Mouse (Mus musculus) urinary bladder, postnatal 4 days (tissue): ENCODE results near the gene Kcnd2.
"Not testable (repeated sequence)": the region's sequence is repeated elsewhere in the genome, so short reads cannot be mapped to it uniquely, and the experiment has no call there.

Source experiments
- DNase-seq, 2 experiments: peaks; one replicate each; pipeline ENCODE4 v3.0.0; 2021 to 2022; ENCODE audit warnings: low spot score in 2 of 2

Gene Kcnd2

DNA sequence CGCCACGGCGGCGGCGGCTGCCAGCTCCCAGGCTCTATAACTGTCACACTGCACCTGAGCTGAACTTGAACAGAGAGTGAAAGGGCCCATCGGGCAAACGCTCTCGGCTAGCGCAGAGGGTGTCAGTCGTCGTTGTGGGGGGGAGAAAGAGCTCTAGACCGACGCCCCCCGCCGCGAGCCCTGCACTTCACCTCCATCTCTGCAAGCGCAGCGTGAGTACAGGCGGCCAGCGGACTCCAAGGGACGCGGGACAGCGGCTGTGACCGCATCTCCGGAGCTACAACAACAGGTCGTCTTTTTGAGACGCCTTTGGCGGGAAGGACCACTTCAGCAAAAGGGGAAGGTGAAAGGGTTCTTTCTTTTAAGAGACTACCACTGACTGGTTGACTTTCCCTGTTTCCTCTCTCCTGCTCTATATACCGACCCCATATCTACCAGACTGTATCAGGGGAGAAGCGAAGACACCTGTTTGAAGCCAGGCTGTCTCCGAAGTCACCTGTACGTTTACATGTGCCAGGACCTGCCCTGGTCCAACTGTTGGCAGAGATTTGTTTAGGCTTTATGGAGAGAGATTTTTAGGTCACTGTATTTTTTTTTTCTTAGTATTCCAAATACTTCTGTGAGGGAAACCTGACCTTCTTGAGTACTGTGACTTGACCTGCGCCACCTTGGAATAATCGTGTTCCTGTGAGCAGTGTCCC, at the start of gene Kcnd2:
TSS of gene Kcnd2 (plus strand) at position 13 of the 701 bp plus-strand sequence.
- DNase-seq = peak in 1 of 2 experiments; percentile 57

GRCm38 (mm10) chr6:21166611-21167010, 48.7 kb upstream of the Kcnd2 start:
- no peak for DNase-seq

- DNase-seq = no peak
Observed at GRCm38 (mm10) chr6:21195341-21195740, 20.0 kb upstream of the Kcnd2 start.

GRCm38 (mm10) chr6:21213865-21214672, 1.2 kb upstream of the Kcnd2 start:
- peak in 1 of 2 experiments; percentile 63 for DNase-seq

GRCm38 (mm10) chr6:21214673-21215490, 421 bp upstream of the Kcnd2 start:
- DNase-seq = peak; percentile 20 to 59

DNA sequence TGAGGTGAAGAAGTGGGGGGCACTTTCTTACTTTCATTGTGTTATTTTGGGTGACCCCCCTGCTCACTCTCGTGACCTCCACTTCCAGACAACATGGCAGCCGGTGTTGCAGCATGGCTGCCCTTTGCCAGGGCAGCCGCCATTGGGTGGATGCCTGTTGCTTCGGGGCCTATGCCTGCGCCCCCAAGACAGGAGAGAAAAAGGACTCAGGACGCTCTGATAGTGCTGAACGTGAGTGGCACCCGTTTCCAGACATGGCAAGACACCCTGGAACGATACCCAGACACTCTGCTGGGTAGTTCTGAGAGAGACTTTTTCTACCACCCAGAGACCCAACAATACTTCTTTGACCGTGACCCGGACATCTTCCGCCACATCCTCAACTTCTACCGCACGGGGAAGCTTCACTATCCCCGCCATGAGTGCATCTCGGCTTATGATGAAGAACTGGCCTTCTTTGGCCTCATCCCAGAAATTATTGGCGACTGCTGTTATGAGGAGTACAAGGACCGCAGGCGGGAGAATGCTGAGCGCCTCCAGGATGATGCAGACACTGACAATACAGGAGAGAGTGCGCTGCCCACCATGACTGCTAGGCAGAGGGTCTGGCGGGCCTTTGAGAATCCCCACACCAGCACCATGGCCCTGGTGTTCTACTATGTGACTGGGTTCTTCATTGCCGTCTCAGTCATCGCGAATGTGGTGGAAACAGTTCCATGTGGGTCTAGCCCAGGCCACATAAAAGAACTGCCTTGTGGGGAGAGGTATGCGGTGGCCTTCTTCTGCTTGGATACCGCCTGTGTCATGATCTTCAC, 1.1 kb downstream of the Kcnd2 start:
- no peak for DNase-seq

DNA sequence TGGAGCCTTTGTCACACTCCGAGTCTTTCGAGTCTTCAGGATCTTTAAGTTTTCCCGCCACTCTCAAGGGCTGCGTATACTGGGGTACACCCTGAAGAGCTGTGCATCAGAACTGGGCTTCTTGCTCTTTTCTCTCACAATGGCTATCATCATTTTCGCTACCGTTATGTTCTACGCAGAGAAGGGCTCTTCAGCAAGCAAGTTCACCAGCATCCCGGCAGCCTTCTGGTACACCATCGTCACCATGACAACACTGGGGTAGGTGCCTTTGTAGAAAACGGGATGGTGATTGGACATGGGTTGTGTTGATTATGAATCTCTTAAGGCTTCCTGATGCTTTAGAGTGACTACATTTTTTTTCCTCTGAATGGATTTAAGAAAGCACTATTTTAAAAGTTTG, 1.9 kb downstream of the Kcnd2 start:
- no peak for DNase-seq

DNA sequence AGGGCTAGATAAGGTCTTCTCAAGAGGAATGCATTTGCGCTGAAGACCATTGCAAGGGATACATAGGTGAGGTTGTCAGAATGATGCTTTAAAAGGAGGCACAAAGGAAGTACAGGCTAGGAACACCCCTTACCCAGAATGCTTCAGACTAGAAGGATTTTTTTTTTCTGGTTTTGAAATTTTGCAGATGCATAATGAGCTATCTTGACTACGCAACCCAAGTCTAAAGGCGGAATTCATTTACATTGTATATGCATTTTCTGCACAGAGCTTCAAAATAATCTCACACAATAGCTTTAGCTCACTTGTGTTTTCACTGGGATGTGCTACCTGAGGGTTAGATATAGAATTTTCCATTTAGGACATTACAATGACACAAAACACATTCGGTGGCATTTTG, 10.8 kb downstream of the Kcnd2 start:
- DNase-seq = no peak

GRCm38 (mm10) chr6:21259031-21259430, 43.7 kb downstream of the Kcnd2 start:
- no peak for DNase-seq

DNA sequence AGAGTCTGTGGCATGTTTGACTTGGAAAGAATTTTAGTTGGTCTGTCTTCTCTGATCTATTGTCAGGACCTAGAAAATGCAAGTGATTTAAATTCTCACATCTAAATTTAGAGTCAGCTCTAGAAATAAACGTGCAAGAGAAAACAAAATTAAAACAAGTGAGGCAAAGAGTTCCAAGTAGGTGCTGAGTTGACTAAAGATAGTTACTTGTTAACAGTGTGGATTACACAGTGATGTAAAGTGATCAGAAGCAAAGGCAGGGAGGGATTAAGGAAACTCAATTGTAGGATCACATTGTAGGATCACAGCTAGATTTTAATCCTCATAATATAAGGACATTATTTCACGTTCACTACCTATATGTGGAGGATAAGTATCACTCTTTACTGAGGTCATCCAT, 52.6 kb downstream of the Kcnd2 start:
- DNase-seq = no peak

GRCm38 (mm10) chr6:21277343-21277933, 62.1 kb downstream of the Kcnd2 start:
- no peak for DNase-seq

DNA sequence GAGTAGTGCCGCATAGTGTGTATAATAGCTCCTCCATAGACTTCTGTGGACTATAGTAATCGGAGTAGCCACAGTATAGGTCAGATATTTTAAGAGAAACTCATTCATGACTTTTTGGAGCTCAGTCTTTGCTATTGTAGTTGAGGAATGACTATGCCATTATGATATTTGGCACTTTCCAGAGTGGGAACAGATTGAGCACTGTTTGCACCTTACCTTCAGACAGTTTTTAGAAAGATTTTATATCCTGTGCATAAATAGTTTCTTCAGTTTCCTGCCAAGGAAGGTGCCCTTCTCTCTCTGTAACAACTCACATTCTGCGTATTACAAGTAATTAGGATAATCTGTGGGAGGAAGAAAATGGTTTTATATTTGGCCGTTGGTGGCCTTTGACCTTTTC, 89.6 kb downstream of the Kcnd2 start:
- DNase-seq = no peak

GRCm38 (mm10) chr6:21310159-21310558, 94.9 kb downstream of the Kcnd2 start:
- no peak for DNase-seq

GRCm38 (mm10) chr6:21321407-21321806, 106.1 kb downstream of the Kcnd2 start:
- DNase-seq = no peak

DNA sequence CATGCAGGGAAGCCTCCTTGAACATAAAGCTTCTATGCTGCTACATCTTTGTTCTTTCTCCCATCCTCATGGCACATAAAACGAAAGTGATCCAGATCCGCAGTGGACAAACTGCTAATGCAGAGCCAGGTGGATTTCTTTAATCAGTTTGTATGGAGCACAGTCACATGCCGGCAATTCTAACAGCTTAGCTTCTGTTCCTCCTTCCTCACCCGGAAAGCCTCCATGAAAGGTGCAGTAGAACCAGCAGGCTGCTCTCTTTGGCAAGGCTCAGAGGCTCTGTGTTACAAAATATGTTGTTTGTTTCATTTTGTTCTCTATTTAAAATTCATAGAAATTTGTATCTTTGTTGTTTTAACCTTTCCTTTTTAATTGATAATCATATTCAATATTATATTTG, 106.9 kb downstream of the Kcnd2 start:
- DNase-seq = no peak

DNA sequence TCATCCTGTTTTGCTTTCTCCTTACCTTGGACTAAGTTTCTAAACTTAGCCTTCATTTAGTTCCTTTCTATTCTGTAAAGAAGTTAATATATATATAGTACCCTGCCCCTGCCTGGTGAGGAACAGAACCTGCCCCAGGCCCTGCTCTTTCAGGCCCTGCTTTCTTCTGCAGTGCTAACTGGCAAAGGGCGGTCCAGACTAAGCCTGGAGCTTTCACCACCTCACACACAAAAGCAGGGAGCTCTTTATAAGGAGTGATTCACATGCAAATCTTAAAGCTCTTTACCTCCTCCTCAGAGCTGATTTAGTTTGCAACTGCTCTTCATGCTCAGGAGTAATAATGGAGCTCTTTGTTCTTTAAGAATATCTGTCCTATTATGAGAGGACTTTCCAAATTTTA, 109.9 kb downstream of the Kcnd2 start:
- no peak for DNase-seq

DNA sequence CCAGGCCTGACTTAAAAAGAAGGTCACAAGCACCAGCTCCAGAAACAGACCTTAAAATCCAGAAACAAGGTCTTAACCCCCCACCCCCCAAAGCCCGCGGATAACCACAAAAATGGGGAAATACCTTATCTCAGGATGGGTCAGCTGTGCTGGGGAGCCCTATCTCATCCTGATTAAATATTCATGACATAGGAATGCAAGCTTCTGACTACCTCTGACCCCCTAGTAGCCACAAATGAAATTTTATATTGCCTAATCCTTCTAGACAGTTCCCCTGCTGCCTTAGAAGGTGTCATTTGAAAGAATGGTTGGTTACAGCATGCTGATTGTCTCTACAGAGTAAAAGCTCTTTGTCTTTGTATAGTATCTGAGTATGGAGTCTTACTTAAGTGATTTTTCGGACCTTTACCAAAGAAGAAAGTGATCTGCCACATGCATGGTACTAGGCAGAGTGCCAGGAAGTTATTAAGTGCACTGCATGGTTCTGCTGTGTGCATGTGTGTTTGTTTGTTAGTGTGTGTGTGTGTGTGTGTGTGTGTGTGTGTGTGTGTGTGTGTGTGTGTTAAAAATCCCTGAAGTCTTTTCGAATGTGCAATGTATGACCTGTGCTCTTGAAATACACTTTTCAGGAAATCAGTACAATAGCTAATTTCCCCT, 111.9 kb downstream of the Kcnd2 start:
- DNase-seq = no peak

GRCm38 (mm10) chr6:21385298-21385697, 170.0 kb downstream of the Kcnd2 start:
- DNase-seq = not testable (repeated sequence)

GRCm38 (mm10) chr6:21391776-21392175, 176.5 kb downstream of the Kcnd2 start:
- DNase-seq = no peak

DNA sequence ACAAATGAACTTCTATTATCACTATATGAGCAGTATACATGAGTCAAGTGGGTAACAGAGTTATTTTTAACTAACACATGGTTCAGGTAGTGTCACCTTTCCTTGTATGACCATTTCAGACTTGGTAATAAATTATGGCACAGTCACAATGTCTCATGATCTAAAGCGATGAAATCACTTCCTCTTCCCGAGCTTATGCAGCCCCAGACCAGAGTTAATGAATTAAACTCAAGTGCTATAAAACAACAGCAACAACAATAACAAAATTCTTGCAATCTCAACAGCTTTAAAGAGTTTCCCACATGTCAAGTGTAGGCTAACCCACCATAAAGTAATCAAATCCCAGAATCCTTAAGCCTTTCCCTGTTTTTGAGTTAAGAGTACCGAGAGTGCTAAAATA, 198.4 kb downstream of the Kcnd2 start:
- DNase-seq = no peak

- DNase-seq = no peak
Observed at GRCm38 (mm10) chr6:21418246-21418645, 202.9 kb downstream of the Kcnd2 start.
